Mouse (Mus musculus) MEL (cell line): ENCODE measurements around the gene Pomp. TPM values are rescaled to one million over a fixed set of nuclear protein-coding genes. Genes with fewer than 3 reads are reported as not detected.

Experiments used
- DNase-seq: peaks from one replicate; pipeline ENCODE4 v3.0.0; 2011; ENCODE audit warnings: low read depth, low spot score
- H3K27ac ChIP-seq: 2 replicates; pipeline ENCODE4 v1.5.1; 2012; ENCODE audit warnings: low read depth, mild to moderate bottlenecking, control low read depth, low read length, moderate library complexity; ENCODE audit not compliant: control insufficient read depth
- H3K27me3 ChIP-seq, 2 experiments: fragments of 150-350 bp in 1 of 2; sonication (generic) in 1 of 2; 2 replicates each; pipeline ENCODE4 v1.6.1; 2012; ENCODE audit warnings: low read length in 2 of 2, mild to moderate bottlenecking in 2 of 2, improper control_type of control experiment in 1 of 2, moderate library complexity in 1 of 2; ENCODE audit not compliant: insufficient read depth in 2 of 2, control insufficient read depth in 1 of 2
- H3K36me3 ChIP-seq, 2 experiments: 2 replicates each; pipeline ENCODE4 v1.6.1; 2012 to 2014; ENCODE audit warnings: low read length in 2 of 2, improper control_type of control experiment in 1 of 2, inconsistent platforms in 1 of 2, mild to moderate bottlenecking in 1 of 2; ENCODE audit not compliant: insufficient read depth in 2 of 2, control insufficient read depth in 1 of 2
- H3K4me1 ChIP-seq, 2 experiments: fragments of 150-350 bp in 1 of 2; sonication (generic) in 1 of 2; 2 replicates each; pipeline ENCODE4 v1.6.1; 2012; ENCODE audit warnings: low read length in 2 of 2, improper control_type of control experiment in 1 of 2, mild to moderate bottlenecking in 1 of 2; ENCODE audit not compliant: insufficient read depth in 2 of 2, control insufficient read depth in 1 of 2
- H3K4me3 ChIP-seq, 2 experiments: fragments of 150-350 bp in 1 of 2; sonication (generic) in 1 of 2; 2 replicates each; pipeline ENCODE4 v1.5.1; 2012; ENCODE audit warnings: low read depth in 2 of 2, low read length in 2 of 2, mild to moderate bottlenecking in 2 of 2, moderate library complexity in 2 of 2, control low read depth in 1 of 2, improper control_type of control experiment in 1 of 2; ENCODE audit not compliant: control insufficient read depth in 1 of 2, insufficient read depth in 1 of 2
- H3K79me2 ChIP-seq: 2 replicates; pipeline ENCODE4 v1.6.1; 2012; ENCODE audit warnings: mild to moderate bottlenecking, low read length, moderate library complexity; ENCODE audit not compliant: control insufficient read depth, poor library complexity, insufficient read depth
- H3K9ac ChIP-seq: 2 replicates; pipeline ENCODE4 v1.6.1; 2012; ENCODE audit warnings: low read depth, mild to moderate bottlenecking, control low read depth, low read length, moderate library complexity; ENCODE audit not compliant: control insufficient read depth, poor library complexity, severe bottlenecking
- H3K9me3 ChIP-seq: fragments of 150-350 bp; sonication (generic); replicated peaks from 2 replicates; pipeline ENCODE4 v1.6.1; 2012; ENCODE audit warnings: mild to moderate bottlenecking, low read length, improper control_type of control experiment, moderate library complexity; ENCODE audit not compliant: insufficient read depth
- CTCF ChIP-seq, 3 experiments: IDR thresholded peaks in 2 of 3; conservative IDR thresholded peaks in 1 of 3; 2 replicates each; pipeline ENCODE4 v1.5.1; 2011 to 2012; ENCODE audit warnings: low read length in 3 of 3, low read depth in 2 of 3, mild to moderate bottlenecking in 2 of 3, improper control_type of control experiment in 1 of 3, inconsistent platforms in 1 of 3, mixed read lengths in 1 of 3, moderate library complexity in 1 of 3; ENCODE audit not compliant: control insufficient read depth in 1 of 3, insufficient read depth in 1 of 3, poor library complexity in 1 of 3, severe bottlenecking in 1 of 3
- E2F4 ChIP-seq: IDR thresholded peaks from 2 replicates; pipeline ENCODE4 v1.6.1; 2011; ENCODE audit warnings: low read depth, low read length, improper control_type of control experiment, borderline replicate concordance
- ELF1 ChIP-seq: IDR thresholded peaks from 2 replicates; pipeline ENCODE4 v1.6.1; 2014; ENCODE audit warnings: low read depth, mild to moderate bottlenecking, inconsistent platforms, low read length, improper control_type of control experiment, moderate library complexity
- EP300 ChIP-seq, 2 experiments: IDR thresholded peaks; 2 replicates each; pipeline ENCODE4 v1.6.1; 2011; ENCODE audit warnings: improper control_type of control experiment in 2 of 2, low read length in 2 of 2, low read depth in 1 of 2, mild to moderate bottlenecking in 1 of 2
- ETS1 ChIP-seq: IDR thresholded peaks from 2 replicates; pipeline ENCODE4 v1.6.1; 2012; ENCODE audit warnings: low read depth, mild to moderate bottlenecking, inconsistent platforms, low read length, improper control_type of control experiment, moderate library complexity
- GATA1 ChIP-seq: IDR thresholded peaks from 2 replicates; pipeline ENCODE4 v1.6.1; 2011; ENCODE audit warnings: low read depth, low read length, improper control_type of control experiment
- MEF2A ChIP-seq: IDR thresholded peaks from 2 replicates; pipeline ENCODE4 v1.6.1; 2014; ENCODE audit warnings: low read depth, mild to moderate bottlenecking, inconsistent platforms, low read length, improper control_type of control experiment; ENCODE audit not compliant: poor library complexity, insufficient replicate concordance, severe bottlenecking; ENCODE audit errors: extremely low read depth
- MXI1 ChIP-seq: IDR thresholded peaks from 2 replicates; pipeline ENCODE4 v1.6.1; 2011; ENCODE audit warnings: mild to moderate bottlenecking, low read depth, low read length, improper control_type of control experiment
- MYB ChIP-seq: IDR thresholded peaks from 2 replicates; pipeline ENCODE4 v1.6.1; 2011; ENCODE audit warnings: mild to moderate bottlenecking, low read depth, low read length, improper control_type of control experiment
- MYC ChIP-seq: IDR thresholded peaks from 2 replicates; pipeline ENCODE4 v1.6.1; 2011; ENCODE audit warnings: low read depth, mild to moderate bottlenecking, low read length, improper control_type of control experiment, moderate library complexity
- NRF1 ChIP-seq: IDR thresholded peaks from 2 replicates; pipeline ENCODE4 v1.6.1; 2014; ENCODE audit warnings: low read depth, mild to moderate bottlenecking, inconsistent platforms, low read length, improper control_type of control experiment, moderate library complexity; ENCODE audit not compliant: poor library complexity, insufficient read depth, severe bottlenecking
- POLR2A ChIP-seq, 2 experiments: IDR thresholded peaks; 2 replicates each; pipeline ENCODE4 v1.6.1; 2011 to 2012; ENCODE audit warnings: low read length in 2 of 2, mild to moderate bottlenecking in 2 of 2, control low read depth in 1 of 2, improper control_type of control experiment in 1 of 2, low read depth in 1 of 2, moderate library complexity in 1 of 2; ENCODE audit not compliant: control insufficient read depth in 1 of 2, insufficient read depth in 1 of 2, poor library complexity in 1 of 2
- POLR2AphosphoS5 ChIP-seq: IDR thresholded peaks from 2 replicates; pipeline ENCODE4 v1.6.1; 2012; ENCODE audit warnings: low read depth, borderline replicate concordance, mild to moderate bottlenecking, inconsistent platforms, low read length, moderate library complexity, mixed read lengths
- RAD21 ChIP-seq: IDR thresholded peaks from 2 replicates; pipeline ENCODE4 v1.6.1; 2011; ENCODE audit warnings: mild to moderate bottlenecking, low read depth, low read length, improper control_type of control experiment
- RCOR1 ChIP-seq: IDR thresholded peaks from 2 replicates; pipeline ENCODE4 v1.6.1; 2012; ENCODE audit warnings: low read depth, mild to moderate bottlenecking, inconsistent platforms, low read length, improper control_type of control experiment
- SMC3 ChIP-seq: IDR thresholded peaks from 2 replicates; pipeline ENCODE4 v1.6.1; 2011; ENCODE audit warnings: low read depth, low read length, improper control_type of control experiment
- TAL1 ChIP-seq: IDR thresholded peaks from 2 replicates; pipeline ENCODE4 v1.6.1; 2012; ENCODE audit warnings: mild to moderate bottlenecking, inconsistent platforms, low read length, moderate library complexity, mixed read lengths
- TCF12 ChIP-seq: IDR thresholded peaks from 2 replicates; pipeline ENCODE4 v1.6.1; 2014; ENCODE audit warnings: low read depth, mild to moderate bottlenecking, inconsistent platforms, low read length, improper control_type of control experiment, moderate library complexity
- ZKSCAN1 ChIP-seq: IDR thresholded peaks from 2 replicates; pipeline ENCODE4 v1.6.1; 2012; ENCODE audit warnings: low read depth, mild to moderate bottlenecking, inconsistent platforms, low read length, improper control_type of control experiment, moderate library complexity
- ZNF384 ChIP-seq: IDR thresholded peaks from 2 replicates; pipeline ENCODE4 v1.6.1; 2012; ENCODE audit warnings: low read depth, mild to moderate bottlenecking, inconsistent platforms, low read length, improper control_type of control experiment
- polyA plus RNA-seq, 2 experiments: library from polyadenylated mRNA; stranded (reverse) in 1 of 2; unstranded in 1 of 2; fragments of >175 nt in 1 of 2; fragments of >200 nt in 1 of 2; gene quantifications; 2 replicates each; pipeline versions ENCODE4 v1.2.1 to v1.2.4; 2012; ENCODE audit warnings: low replicate concordance in 2 of 2, low read depth in 1 of 2; ENCODE audit not compliant: insufficient read length in 2 of 2, insufficient read depth in 1 of 2, missing spikeins in 1 of 2
- total RNA-seq: library from RNA; depleted of rRNA; stranded (reverse); fragments of 300-350 nt; gene quantifications from 2 replicates; pipeline ENCODE4 v1.2.3, GENCODE M21; 2012

Gene Pomp
- total and polyA plus RNA-seq, 3 experiments, result 348 to 500 TPM; not detected in 1

- Histone ChIP-seq H3K79me2 (no peaks in the 10 kb centered on the region), H3K4me3 (no peak overlapping the region), H3K27me3 (no peaks in the 10 kb centered on the region; a peak in 1 of 4 replicates), H3K4me1 (peaks cover 3 to 13% of the 10 kb centered on the region in 2 experiments; a peak in 3 of 4 replicates), H3K36me3 (peaks cover 0 to 5% of the 10 kb centered on the region in 2 experiments; a peak in 1 of 4 replicates), H3K27ac (no peak overlapping the region), H3K9me3 (no peaks in the 10 kb centered on the region), H3K9ac (no peak overlapping the region)
- DNase-seq, result no peak
- TF ChIP-seq MEF2A (peak; percentile 95), ZNF384 (peak; percentile 85), ETS1 (peak; percentile 44; the same call in 1 of the 2 replicates), RAD21 (no peak)
- TF ChIP-seq, all 39 proteins: peak for 3
Observed at GRCm38 (mm10) chr5:147850194-147850593, 10.1 kb upstream of the Pomp start.

GRCm38 (mm10) chr5:147860076-147860448, 199 bp upstream of the Pomp start:
- no peak for DNase-seq
- H3K9ac ChIP-seq, result peak overlapping the region; percentile 83
- no peaks in the 10 kb centered on the region for H3K9me3 ChIP-seq
- peak overlapping the region; percentile 53 for H3K27ac ChIP-seq
- H3K27me3 ChIP-seq, result no peaks in the 10 kb centered on the region
- peak overlapping the region; percentile 66 to 98 for H3K4me3 ChIP-seq
- TF ChIP-seq RAD21, result no peak
- no peak for TF ChIP-seq ELF1
- TF ChIP-seq ETS1, result no peak
- no peak for TF ChIP-seq ZKSCAN1
- TF ChIP-seq GATA1, result no peak
- no peak for TF ChIP-seq MYB
- no peak for TF ChIP-seq POLR2A (IDR thresholded peaks at IDR 0.05; ENCODE audit: control insufficient read depth in 1 of 2, insufficient read depth in 1 of 2, low read depth in 1 of 2, low read length in 2 of 2, poor library complexity in 1 of 2)
- no peak for TF ChIP-seq ZNF384
- no peak for TF ChIP-seq MXI1
- TF ChIP-seq POLR2AphosphoS5, result no peak
- H3K79me2 ChIP-seq, result peaks cover 43% of the 10 kb centered on the region
- peaks cover 5 to 8% of the 10 kb centered on the region in 2 experiments for H3K36me3 ChIP-seq
- H3K4me1 ChIP-seq, result peaks cover 0 to 15% of the 10 kb centered on the region in 2 experiments; a peak in 2 of 4 replicates

GRCm38 (mm10) chr5:147868674-147869073, 8.4 kb downstream of the Pomp start:
- H3K9ac ChIP-seq, result no peak overlapping the region
- peaks cover 14% of the 10 kb centered on the region; the same call in 1 of the 2 replicates for H3K79me2 ChIP-seq
- H3K36me3 ChIP-seq, result peaks cover 0 to 36% of the 10 kb centered on the region in 2 experiments; a peak in 2 of 4 replicates
- no peak for TF ChIP-seq RCOR1
- TF ChIP-seq TAL1, result no peak
- no peak for TF ChIP-seq TCF12
- no peak for TF ChIP-seq POLR2A (IDR thresholded peaks at IDR 0.05; ENCODE audit: control insufficient read depth in 1 of 2, insufficient read depth in 1 of 2, low read depth in 1 of 2, low read length in 2 of 2, poor library complexity in 1 of 2)
- TF ChIP-seq EP300 (IDR thresholded peaks at IDR 0.05; ENCODE audit: low read depth in 1 of 2, low read length in 2 of 2), result no peak
- TF ChIP-seq SMC3, result peak; percentile 43; the same call in 1 of the 2 replicates
- TF ChIP-seq CTCF (IDR thresholded peaks at IDR 0.05 in 2 of 3, conservative IDR thresholded peaks at IDR 0.05 in 1 of 3; ENCODE audit: control insufficient read depth in 1 of 3, insufficient read depth in 1 of 3, low read depth in 2 of 3, low read length in 3 of 3, poor library complexity in 1 of 3, severe bottlenecking in 1 of 3), result peak; percentile 40 to 61 (median 59); a peak in 5 of 6 replicates
- peak; percentile 54; the same call in 1 of the 2 replicates for TF ChIP-seq MYC
- TF ChIP-seq NRF1, result no peak
- no peak for TF ChIP-seq E2F4
- TF ChIP-seq RAD21, result peak; percentile 40
- no peak overlapping the region for H3K27ac ChIP-seq
- no peak overlapping the region for H3K4me3 ChIP-seq
- H3K9me3 ChIP-seq, result no peaks in the 10 kb centered on the region
- no peaks in the 10 kb centered on the region for H3K4me1 ChIP-seq
- DNase-seq, result peak; percentile 34
- no peaks in the 10 kb centered on the region for H3K27me3 ChIP-seq
